Mouse (Mus musculus) R1 (cell line): ENCODE results near the gene Znrf4.
A peak's percentile ranks its signal among the peaks of the same experiment; 100 is the strongest.

Source experiments
- DNase-seq: peaks from one replicate; pipeline ENCODE4 v3.0.0-alpha.2; 2018; ENCODE audit warnings: low read depth, low spot score

Gene Znrf4

GRCm38 (mm10) chr17:56468870-56469269 lies 43.4 kb downstream of the Znrf4 start:
- DNase-seq = no peak

GRCm38 (mm10) chr17:56468380-56468779 lies 43.9 kb downstream of the Znrf4 start:
- peak; percentile 49 for DNase-seq

GRCm38 (mm10) chr17:56467456-56467884 lies 44.8 kb downstream of the Znrf4 start:
- DNase-seq = no peak

- no peak for DNase-seq
Observed at GRCm38 (mm10) chr17:56466747-56467146, 45.5 kb downstream of the Znrf4 start.

GRCm38 (mm10) chr17:56464817-56465216 lies 47.4 kb downstream of the Znrf4 start:
- no peak for DNase-seq

- no peak for DNase-seq
Observed at GRCm38 (mm10) chr17:56464345-56464744, 47.9 kb downstream of the Znrf4 start.

- no peak for DNase-seq
Observed at GRCm38 (mm10) chr17:56463500-56463899, 48.7 kb downstream of the Znrf4 start.

- DNase-seq = no peak
Observed at GRCm38 (mm10) chr17:56462835-56463455, 49.3 kb downstream of the Znrf4 start.

- peak; percentile 100 for DNase-seq
Observed at GRCm38 (mm10) chr17:56461771-56462743, 50.2 kb downstream of the Znrf4 start.
